Mouse (Mus musculus): ENCODE results near the gene Pkdcc.

The Pkdcc gene

DNA sequence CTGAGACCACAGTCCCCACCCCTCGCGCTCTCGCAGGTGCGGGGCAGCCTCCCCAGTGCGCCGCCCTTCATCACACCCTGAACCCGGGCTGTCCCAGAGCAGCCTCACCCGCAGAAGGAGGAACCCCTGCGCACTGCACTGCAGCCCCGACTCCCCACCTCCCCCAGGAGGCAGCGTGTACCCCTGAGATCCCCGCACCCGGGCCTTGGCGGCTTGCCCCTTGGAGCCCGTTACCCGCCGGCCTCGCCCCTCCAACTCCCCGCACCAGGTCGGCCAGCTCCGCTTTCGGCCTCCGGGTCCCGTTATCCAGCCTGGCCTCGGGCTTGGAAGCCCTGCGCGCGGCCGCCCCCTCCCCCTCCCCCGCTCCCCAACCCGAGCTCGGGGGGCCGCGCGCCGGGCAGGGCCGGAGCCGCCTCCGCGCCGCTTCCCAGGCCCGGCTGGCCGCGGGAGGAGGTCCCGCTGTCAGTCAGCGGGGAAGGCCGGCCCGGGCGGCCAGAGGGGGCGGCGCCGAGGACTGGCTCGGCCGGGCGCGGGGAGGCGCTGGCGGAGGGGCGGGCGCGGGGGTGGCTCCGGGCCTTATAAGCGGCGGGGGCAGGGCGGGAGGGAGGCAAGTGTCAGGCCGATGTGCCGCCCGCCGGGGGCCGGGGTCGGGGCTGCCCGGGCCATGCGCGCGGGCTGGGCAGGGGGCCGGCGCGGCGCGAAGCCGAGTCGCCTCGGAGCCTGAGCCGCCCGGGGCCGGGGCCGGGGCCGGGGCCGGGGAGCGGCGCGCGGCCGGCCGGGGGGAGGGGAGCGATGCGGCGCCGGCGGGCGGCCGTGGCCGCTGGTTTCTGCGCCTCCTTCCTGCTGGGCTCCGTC lies at the start of gene Pkdcc:
Gene Pkdcc (plus strand): TSS at position 619 of the 855 bp plus-strand sequence.
- peak in 1 of 2 experiments; percentile 7 for DNase-seq (ENCODE audit: low read depth in 2 of 2, low spot score in 2 of 2)

DNA sequence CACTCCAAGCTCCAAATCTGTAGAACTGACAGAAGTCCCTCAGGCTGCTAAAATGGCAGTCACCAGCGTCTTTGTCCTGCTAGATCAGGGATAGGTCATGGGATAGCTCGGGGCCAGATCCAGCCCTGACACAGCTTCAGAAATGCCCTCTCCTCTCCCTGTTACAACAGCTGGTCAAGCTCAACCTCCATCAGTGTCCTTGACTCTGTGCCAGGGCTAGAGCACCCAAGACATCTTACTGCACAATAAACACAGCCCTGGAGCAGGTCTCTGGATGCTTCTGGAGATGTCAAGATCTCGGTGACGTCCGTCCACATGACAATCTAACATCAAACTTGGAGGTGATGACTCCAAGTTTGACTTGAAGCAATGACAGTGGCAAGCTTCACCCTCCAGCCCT lies 48.9 kb upstream of the Pkdcc start:
- DNase-seq (ENCODE audit: low read depth in 2 of 2, low spot score in 2 of 2): no peak

DNA sequence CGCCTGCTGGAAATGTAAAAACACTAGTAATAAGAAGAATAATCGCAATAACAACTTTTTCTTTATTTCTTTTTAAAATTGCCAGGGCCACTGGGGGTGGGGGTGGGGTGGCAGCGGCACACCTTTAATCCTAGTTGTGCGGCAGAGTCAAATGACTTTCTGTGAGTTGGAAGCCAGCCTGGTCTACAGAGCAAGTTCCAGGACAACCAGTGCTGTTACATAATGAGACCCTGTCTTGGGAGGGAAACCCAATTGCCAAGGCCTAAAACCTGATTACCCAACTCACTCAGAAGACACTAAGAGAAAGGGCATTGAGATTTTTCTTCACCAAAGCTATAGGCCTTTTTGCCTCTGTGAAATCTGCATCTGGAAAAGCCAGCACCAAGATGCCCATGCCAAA lies 38.9 kb upstream of the Pkdcc start:
- DNase-seq (ENCODE audit: low read depth in 2 of 2, low spot score in 2 of 2): no peak

DNA sequence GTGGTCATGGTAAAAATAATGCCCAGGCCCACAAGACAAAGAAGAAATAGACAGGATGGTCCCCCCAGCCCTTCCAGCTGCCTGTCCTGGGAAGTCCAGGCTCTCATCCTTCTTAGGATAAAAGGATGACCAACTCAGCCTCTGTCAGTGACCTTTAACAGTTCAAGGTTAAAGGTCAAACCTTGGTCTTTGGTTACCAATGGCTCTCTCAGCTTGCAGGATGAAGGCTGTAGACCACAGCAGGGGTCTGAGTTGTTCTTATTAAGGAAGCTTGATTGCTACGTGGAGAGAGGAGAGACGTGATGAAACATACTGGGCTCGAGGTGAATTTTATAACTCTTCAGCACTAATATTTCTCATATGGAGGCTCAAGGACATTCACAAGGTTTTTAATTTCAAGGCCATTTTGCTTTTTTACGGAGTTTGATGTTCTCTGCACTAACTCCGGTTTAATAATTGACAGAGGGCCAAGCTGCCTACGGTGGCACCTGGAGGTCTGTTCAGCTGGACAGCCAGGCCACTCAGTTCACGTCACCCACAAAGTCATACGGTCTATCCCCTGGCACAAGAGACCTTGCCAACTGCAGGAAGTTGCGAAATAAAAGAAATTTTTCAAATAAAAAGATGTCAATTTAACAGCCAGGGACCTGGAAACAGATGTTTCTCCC lies 36.5 kb upstream of the Pkdcc start:
- no peak for DNase-seq (ENCODE audit: low read depth in 2 of 2, low spot score in 2 of 2)

DNA sequence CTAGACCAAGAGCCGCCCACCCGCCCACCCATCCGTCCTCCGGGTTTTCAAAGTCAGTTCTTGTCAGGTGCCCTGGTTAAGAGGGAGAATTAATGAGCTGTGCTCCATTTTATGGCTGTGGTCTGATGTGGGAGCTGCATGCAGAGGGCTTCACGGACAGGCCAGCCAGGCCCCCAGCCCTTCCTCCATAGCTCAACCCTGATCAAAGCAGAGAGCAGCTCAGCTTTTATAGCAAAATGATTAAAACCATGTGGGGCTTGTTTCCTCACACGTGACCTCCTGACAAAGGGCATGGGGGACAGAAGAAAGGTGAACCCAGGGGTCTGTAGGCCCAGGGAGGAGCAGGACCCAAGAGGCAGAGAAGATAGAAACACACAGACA lies 36.0 kb upstream of the Pkdcc start:
- DNase-seq (ENCODE audit: low read depth in 2 of 2, low spot score in 2 of 2): no peak

DNA sequence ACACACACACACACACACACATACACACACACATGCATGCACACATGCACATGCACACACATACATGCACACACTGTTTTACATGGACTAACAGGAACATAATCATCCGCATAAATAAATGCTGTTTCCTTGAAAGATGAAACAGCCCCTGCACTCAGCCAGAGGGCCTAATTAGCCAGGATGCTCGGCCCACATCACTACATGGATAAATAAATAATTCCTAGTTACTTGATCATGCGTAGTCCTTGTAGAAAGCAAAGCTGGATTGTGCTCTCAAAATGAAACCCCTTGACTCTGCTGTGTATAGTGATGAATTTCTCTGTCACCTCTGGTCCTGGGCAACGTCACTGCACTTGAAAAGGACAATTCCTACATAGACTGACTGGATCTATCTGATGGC lies 35.5 kb upstream of the Pkdcc start:
- DNase-seq (ENCODE audit: low read depth in 2 of 2, low spot score in 2 of 2): no peak

DNA sequence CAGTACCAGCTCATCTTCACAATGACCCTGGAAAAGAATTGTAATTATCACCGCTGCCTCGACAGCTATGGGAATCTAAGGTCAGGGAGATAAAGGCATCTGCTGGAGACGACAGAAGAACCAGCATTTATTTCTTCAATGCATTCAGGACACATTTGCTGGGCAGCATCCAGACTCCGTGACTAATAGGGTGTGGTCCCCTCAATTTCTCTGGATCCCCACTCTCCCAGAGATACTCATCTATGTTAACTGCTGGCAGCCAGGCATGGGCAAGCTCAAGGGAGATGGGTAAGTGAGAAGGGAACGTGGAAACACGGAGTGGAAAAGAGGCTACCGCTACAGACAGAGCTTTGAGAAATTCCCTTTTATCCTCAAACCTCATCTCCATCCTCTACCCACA lies 34.0 kb upstream of the Pkdcc start:
- no peak for DNase-seq (ENCODE audit: low read depth in 2 of 2, low spot score in 2 of 2)

DNA sequence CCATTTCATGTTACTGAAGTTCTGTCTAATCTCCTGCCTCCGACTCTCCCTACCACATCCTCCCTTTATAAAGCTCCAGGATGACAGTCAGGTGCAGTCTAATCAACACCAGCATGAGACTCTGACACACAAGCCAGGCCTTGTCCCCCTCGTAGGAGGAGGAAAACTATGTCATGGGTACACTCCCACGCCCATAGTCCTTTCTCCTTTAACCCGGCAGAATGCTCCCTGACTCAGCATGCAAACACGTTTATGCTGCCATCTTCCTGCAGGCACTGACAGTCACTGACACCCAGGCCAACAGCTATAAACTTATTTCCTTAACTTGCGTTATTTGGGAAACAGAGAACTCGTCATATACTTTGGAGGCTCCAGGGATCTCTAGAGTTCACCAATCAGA lies 33.5 kb upstream of the Pkdcc start:
- no peak for DNase-seq (ENCODE audit: low read depth in 2 of 2, low spot score in 2 of 2)

DNA sequence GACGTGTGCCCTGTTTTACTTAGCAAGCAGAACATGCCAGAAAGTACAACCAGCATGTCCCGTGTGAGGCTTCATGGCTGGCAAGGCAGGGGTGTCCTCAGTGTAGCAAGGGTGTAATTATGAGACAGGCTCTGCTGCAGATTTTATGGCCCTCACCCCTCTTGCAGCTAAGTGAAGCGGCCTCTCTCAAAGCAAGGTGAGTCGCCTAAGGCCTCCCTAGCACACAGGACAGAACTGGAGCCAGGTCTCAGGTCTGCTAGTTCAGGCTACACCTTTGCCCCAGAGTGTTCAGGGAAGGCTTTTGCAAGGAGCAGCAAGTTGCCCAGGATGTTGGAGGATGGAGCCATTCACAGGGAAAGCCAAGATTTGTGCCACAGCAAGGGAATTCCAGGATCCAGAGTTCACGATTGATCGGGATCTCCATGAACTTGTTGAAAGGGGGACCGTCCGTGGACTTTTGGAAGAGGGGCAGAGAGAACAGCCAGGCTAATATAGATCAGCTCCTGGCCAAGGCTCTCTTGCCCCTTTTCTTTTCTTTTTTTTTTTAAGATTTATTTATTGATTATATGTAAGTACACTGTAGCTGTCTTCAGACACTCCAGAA lies 32.9 kb upstream of the Pkdcc start:
- DNase-seq (ENCODE audit: low read depth in 2 of 2, low spot score in 2 of 2): no peak

DNA sequence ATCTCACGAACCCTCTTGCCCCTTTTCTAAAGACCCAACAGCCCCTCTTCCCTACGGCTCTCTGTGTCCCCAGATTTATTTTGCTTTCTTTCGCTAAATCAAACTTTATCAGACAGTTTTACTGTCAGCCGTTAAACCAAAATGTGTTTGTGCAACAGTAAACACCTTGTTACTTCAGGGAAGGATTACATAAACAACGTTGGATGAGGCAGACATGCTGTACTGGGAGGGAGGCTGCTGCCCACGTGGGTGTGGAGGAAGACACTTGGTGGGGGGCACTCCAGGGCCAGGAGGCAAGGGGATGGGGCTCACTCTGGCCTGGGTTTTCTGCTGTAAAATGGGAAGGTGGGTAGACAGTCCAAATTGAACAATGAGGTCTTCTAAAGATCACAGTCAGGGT lies 32.3 kb upstream of the Pkdcc start:
- no peak for DNase-seq (ENCODE audit: low read depth in 2 of 2, low spot score in 2 of 2)

DNA sequence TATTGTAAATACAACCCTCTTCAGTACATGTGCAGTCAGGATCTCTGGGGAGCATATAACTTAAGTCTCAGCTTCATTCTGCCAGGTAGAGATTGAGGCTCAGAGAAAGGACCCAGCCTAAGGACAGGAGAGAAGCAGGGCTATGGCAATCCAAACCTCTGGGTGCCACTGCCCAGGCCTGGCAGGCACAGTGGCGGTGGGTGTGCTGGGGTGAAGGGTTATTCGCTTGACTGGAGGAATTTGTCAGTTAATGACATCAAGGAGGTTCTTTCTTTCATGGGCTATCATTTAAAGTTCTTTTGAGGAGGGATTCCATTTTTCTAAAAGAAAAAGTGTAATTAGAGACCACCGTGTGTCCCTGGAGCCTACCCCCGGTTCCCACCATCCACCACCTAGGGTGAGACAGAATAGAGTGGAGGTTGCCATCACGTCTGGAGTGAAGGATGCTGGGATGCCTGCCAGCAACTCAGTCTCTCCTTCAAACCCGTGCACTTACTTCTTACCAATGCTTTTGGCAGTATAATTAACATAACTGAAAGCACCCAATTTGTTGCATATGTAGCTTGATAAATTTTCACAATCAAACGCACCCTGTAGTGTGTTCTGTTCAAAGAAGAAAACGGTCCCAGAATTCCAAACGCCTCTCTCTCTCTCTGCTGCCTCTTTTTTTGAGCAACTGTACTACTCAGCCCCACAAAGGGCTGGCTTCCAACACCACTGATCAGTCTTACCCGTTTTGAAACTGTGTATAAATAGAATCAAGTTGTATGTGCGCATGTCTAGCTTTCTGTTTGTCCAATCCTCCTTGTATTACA lies 27.1 kb upstream of the Pkdcc start:
- DNase-seq (ENCODE audit: low read depth in 2 of 2, low spot score in 2 of 2): no peak

DNA sequence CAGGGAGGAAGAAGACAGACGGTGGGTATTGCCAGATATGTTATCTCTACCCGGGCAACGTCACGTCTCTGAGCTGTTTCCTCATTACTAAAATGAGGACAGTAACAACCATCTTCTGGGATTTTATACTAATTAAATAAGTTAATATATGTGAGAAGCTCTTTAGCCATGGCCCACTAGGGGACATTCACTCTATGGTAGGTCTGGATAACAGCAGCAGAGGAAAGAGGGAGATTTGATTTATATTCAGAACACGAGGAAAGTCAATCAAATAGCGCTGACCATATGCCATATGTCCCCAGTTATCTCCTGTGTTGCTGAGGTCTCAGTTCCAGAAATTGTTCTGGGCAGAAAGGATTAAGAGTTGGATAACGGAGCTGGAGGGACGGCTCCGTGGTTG lies 24.3 kb upstream of the Pkdcc start:
- no peak for DNase-seq (ENCODE audit: low read depth in 2 of 2, low spot score in 2 of 2)

DNA sequence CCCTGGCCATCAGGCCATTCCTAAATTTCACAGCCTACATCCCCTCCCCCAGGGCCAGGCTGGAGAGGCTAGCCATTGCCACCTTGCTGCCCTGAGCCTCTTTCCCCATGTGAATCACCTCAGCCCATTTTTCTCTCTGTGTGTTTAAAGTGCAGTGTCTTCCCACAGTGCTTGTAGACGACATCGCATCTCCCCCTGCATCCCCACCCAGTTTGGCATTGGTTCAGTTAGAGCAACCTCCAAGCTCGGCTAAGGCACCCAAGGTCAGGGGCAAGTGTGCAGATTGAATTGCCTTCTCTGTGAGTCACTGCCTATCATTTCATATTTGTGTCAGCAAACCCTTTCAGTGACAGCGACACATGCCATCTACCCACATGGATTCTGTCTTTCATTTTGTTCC lies 20.6 kb upstream of the Pkdcc start:
- no peak for DNase-seq (ENCODE audit: low read depth in 2 of 2, low spot score in 2 of 2)

DNA sequence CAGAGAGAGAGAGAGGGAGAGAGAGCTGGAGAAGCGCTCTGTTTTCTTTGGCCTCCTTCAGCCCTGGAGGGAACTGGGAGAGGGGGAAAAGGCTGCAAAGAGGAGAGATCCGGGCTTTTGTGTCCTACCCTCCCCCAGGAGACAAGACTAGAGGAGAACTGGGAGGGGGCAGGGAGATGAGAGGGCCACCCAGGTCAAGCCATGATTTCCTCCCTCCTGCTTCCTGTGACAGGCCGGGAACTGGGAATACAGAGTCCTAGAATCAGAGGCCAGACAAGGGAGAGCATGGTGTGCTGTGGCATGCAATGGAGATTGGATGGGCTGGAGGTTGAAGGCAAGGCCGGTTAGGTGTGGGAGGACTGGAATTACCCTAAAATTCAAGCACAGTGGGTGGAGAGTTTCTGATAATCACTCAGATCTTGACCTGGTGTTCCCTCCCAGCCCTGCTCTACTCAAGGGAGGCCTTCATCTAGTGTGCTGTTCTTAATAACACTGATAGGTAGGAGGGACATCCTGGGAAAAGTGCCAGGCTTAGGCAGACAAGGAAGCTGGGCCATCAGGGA lies 17.6 kb upstream of the Pkdcc start:
- no peak for DNase-seq (ENCODE audit: low read depth in 2 of 2, low spot score in 2 of 2)

DNA sequence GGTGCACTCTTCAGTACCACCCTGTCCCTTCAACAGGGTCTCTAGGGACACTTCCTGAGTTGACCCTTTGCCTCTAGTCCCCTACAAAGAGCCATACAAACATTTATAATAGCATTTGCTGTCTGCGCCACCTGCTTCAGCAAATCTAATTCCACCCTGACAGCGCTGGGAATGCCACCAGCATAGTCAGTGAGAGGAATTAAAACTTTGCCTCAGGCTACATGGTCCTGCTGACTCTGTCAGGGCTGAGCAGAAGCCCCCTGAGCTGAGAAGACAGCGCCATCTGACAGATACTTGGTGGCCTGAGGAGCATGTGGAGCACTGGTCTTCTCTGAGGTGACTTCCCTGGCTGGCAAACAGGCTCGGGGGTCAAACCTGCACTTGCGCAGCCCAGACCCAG lies 14.6 kb upstream of the Pkdcc start:
- no peak for DNase-seq (ENCODE audit: low read depth in 2 of 2, low spot score in 2 of 2)

DNA sequence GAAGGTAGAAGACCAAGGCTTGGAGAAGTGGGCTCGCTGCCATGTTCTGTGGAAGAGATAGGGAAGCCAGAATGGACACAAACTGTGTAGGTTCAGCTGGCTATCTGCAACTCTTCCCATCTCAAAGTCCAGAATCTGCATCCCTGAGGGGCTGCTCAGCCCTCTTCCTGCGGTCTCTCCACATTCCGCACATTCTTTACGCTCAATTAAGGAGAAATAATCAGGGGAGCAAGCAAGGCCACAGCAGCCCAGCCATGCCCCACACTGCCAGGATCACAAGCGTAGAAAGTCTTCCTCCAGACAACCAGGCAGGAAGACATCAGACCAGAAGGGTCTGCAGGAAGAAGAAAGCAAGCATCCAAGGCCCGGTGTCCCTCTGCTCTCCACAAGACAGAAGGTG lies 13.8 kb upstream of the Pkdcc start:
- no peak for DNase-seq (ENCODE audit: low read depth in 2 of 2, low spot score in 2 of 2)

DNA sequence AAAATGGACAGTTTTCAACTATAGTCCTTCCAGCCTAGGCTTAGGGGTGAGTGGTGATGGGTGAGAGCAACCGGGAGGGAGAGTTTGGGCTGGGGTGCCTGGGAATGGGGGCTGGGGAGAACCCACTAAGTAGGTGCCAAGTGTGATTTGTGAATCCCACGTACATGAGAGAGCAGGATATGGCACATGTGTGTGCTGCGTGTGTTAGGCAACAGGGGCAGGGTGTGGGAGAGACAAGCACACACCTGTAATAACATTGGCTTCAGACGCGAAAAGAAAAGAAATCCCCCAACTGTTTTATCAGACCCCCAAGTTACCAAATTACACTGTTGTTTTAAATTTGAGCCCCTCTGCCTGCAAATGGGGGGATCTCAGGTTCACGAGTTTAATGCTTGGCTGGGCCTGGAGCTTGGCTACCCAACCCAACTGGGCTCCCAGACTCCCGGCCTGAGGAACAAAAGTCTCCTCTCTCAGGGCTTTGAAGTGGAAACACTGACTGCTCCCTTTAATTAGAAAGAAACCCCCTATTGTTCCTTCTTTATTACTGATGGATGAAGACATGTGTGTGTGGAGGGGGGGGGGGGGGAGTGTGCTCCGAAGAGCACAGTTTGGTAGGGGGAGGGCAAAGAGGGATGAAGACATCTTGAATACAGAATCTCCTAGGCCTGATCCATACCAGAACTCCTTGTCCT lies 11.3 kb upstream of the Pkdcc start:
- no peak for DNase-seq (ENCODE audit: low read depth in 2 of 2, low spot score in 2 of 2)

DNA sequence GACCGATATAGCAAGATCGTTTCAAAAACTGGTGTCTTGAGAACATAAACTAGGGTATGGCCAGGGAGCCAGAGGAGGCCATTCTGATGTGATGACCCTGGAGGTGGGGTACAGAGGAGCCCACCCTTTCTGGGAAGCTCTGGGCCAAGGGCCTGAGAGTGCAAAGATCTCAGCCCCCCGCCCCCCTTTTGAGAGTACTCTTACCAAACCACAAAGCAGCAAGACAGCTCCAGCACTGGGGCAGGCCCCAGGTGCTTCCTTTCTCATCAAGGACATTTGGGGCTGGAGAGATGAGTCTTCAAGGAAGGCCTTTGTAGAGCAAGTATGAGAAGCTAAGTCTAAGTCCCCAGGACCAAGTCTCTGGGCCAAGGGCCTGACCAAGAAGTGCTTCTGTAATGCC lies 7.8 kb upstream of the Pkdcc start:
- no peak for DNase-seq (ENCODE audit: low read depth in 2 of 2, low spot score in 2 of 2)

DNA sequence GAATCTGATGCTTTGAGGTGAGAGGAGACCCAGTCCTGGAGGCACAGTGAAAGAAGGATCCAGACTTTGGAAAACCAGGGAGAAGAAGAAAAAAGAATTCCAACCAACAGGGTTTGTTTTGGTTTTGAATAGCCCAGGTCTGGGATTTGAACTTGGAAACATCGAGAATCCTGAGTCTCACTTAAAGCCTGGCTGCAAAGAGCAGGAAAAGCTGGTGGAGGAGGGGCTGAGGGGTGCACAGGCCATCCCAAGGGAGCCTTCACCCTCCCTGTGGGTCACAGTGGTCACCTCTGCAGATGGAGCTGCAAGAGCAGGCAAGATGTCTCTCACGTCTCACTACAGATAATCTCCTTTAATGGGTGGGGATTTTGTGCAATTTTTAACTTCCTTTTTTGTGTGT lies 6.6 kb upstream of the Pkdcc start:
- no peak for DNase-seq (ENCODE audit: low read depth in 2 of 2, low spot score in 2 of 2)

DNA sequence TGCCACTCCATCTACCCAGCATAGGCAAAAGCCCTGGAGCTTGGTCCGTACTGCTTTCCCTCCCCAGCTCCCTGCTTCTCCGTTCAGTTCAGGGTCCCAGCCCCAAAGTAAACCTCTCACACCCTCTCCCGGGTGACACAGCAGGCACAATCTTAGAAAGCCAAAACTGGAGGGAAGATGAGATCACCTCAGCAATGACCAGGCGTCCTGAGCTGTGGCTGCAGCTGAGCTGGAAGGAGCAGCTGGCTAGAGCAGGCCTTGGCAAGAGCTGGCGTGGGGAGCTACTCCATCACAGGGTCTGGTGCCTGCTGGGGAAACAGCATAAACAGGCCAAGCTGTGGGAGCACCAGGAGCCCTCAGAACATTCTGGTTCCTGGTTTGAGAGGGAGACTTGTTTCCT lies 4.6 kb upstream of the Pkdcc start:
- DNase-seq (ENCODE audit: low read depth in 2 of 2, low spot score in 2 of 2): no peak

DNA sequence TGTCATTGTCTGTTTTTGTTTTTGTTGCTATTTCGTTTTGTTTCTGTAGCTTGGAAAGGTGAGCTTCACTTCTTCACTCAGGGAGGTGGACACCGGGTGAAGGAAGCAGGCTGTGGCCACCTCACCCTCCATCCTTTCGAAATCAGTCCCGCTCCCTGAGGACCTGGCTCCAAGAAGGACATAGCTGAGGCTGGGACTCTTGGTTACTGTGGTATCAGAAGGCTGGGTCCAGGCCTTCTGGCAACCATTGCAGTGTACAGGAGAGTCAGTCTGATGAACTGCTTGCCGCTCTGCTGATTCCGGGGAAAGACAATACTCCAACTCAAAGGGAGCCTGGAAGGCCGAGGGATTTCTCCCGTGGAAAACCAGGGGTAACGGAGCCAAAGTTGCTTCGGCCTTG lies 3.9 kb upstream of the Pkdcc start:
- DNase-seq (ENCODE audit: low read depth in 2 of 2, low spot score in 2 of 2): no peak

Data from CD8-positive naive resting alpha-beta T cell, adult 2 months (primary cell).